Mouse (Mus musculus): ENCODE data around the gene Lrp2.

DNA sequence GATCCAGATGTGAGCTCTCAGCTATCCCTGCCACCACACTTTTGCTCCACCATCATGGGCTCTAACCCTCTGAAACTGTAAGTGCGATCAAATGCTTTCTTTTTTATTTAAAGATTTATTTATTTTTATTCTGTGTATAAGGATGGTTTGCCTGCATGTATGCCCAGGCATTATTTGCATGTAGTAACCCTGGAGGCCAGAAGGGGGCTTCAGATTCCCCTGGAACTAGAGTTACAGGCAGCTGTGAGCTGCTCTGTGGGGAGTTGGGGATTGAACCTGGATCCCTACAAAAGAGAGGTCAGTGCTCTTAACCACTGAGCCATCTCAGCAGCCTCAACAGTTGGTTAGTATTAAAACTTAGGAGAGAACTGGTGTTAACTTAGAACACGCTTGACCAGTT lies 45.6 kb upstream of the Lrp2 start:
- TF ChIP-seq POLR2A (IDR thresholded peaks at IDR 0.05; ENCODE audit: low read depth, low read length) (no peak), CTCF (IDR thresholded peaks at IDR 0.05; ENCODE audit: extremely low read depth, insufficient read depth, insufficient read length, insufficient replicate concordance) (no peak)
